In genomic region chr2:105428029-105428428, GRCm38 (mm10) we compare ENCODE assay signal across 9 mouse cellular contexts. TPM values are rescaled to one million over a fixed set of nuclear protein-coding genes. Genes with fewer than 3 reads are reported as not detected.
DNase-seq lines count a peak whose midpoint lies in the region; ATAC-seq and TF ChIP-seq lines count a peak whose summit lies in the region.
"Had no signal": no experiment of that assay in that cellular context is flagged by ENCODE, and none has a peak within 500 bp of the region (broad histone marks: within the 10 kb centered on the region; RNA-seq: fewer than 3 reads in every experiment).

No protein-coding gene starts in this region.

- no peak for DNase-seq in Patski (ENCODE audit: low read depth, low spot score)
- peak; percentile 51 for DNase-seq in cerebellum, adult 8-10 months
- peak; percentile 45 to 60 for DNase-seq in frontal cortex, postnatal 36 days (ENCODE audit: low spot score in 2 of 2)
- DNase-seq in layer of hippocampus, adult 8-10 months (ENCODE audit: low spot score in 2 of 2): peak; percentile 19 to 62
- peak; percentile 77 for DNase-seq in lung, postnatal 0 days (ENCODE audit: low spot score)
- DNase-seq in retina, postnatal 7 days (ENCODE audit: low read depth, low spot score): peak; percentile 55
- DNase-seq in urinary bladder, postnatal 14 days (ENCODE audit: low spot score): peak; percentile 81

- peaks cover 5% of the 10 kb centered on the region for H3K4me1 ChIP-seq in hindbrain, embryonic 12.5 days
- no peaks in the 10 kb centered on the region for H3K4me1 ChIP-seq in lung, postnatal 0 days (ENCODE audit: insufficient read depth, low read depth, low read length)

- H3K27me3 ChIP-seq in Patski: no peaks in the 10 kb centered on the region
- H3K27me3 ChIP-seq in hindbrain, embryonic 12.5 days: peaks cover 8% of the 10 kb centered on the region; the same call in 1 of the 2 replicates
- no peaks in the 10 kb centered on the region for H3K27me3 ChIP-seq in lung, postnatal 0 days (replicated peaks; ENCODE audit: insufficient read depth, low read length)

- CTCF ChIA-PET in Patski (lab: Charles Lee): interaction anchor here (1.2 to 3.2 kb wide), 3 partner anchors 10 to 94 kb away, joined by 3 to 11 read pairs (median 4); no protein-coding TSS in a partner anchor

- POLR2A ChIA-PET in Patski (lab: Charles Lee): no interaction called here

- TF ChIP-seq EP300 in lung, postnatal 0 days (IDR thresholded peaks at IDR 0.05): no peak

- no peaks in the 10 kb centered on the region for H3K9me3 ChIP-seq in hindbrain, embryonic 12.5 days (replicated peaks)
- no peaks in the 10 kb centered on the region for H3K9me3 ChIP-seq in lung, postnatal 0 days (ENCODE audit: low read length)
- H3K9me3 ChIP-seq: limb, embryonic 15.5 days had no signal

- no peak overlapping the region for H3K27ac ChIP-seq in hindbrain, embryonic 12.5 days
- no peak overlapping the region for H3K27ac ChIP-seq in lung, postnatal 0 days (ENCODE audit: low read length)
- H3K27ac ChIP-seq: limb, embryonic 15.5 days had no signal

- no peak overlapping the region for H3K4me3 ChIP-seq in hindbrain, embryonic 12.5 days
- no peak overlapping the region for H3K4me3 ChIP-seq in lung, postnatal 0 days (ENCODE audit: low read depth, low read length)
- H3K4me3 ChIP-seq: limb, embryonic 15.5 days had no signal

- no peak for ATAC-seq in Patski
- ATAC-seq in hindbrain, embryonic 12.5 days (ENCODE audit: low FRiP score): peak; percentile 68; the same call in 1 of the 2 replicates
- ATAC-seq in lung, postnatal 0 days: no peak

- no peaks in the 10 kb centered on the region for H3K36me3 ChIP-seq in hindbrain, embryonic 12.5 days
- H3K36me3 ChIP-seq in lung, postnatal 0 days (ENCODE audit: insufficient read depth, low read length): no peaks in the 10 kb centered on the region
- H3K36me3 ChIP-seq: limb, embryonic 15.5 days had no signal

- in situ Hi-C loops in Patski (cut with MboI; ENCODE audit: low pct_unique_long_range_greater_than_20kb): loop anchor here (5.0 kb wide), 1 partner anchor 91 kb away; no protein-coding TSS in a partner anchor

- WGBS in hindbrain, embryonic 12.5 days: 4% methylated on average over 12 of the region's 12 CpGs
- WGBS in lung, postnatal 0 days: 2% methylated on average over 12 of the region's 12 CpGs

- TF ChIP-seq CTCF in Patski (IDR thresholded peaks at IDR 0.05): peak; percentile 82
- TF ChIP-seq CTCF in lung, postnatal 0 days (IDR thresholded peaks at IDR 0.05): peak; percentile 96

- no peak overlapping the region for H3K9ac ChIP-seq in hindbrain, embryonic 12.5 days
- H3K9ac ChIP-seq in lung, postnatal 0 days (replicated peaks; ENCODE audit: low read depth): no peak overlapping the region
- H3K9ac ChIP-seq: limb, embryonic 15.5 days had no signal

- H3K4me2 ChIP-seq in hindbrain, embryonic 12.5 days (replicated peaks): no peak overlapping the region
- H3K4me2 ChIP-seq in lung, postnatal 0 days (replicated peaks; ENCODE audit: low read depth, low read length): no peak overlapping the region
- H3K4me2 ChIP-seq: limb, embryonic 15.5 days had no signal

RNA-seq across cellular contexts. Expression of gene Rcn1, which starts 28.9 kb away (rescaled TPM):
- polyA plus RNA-seq in Patski (2021): 131 TPM
- polyA plus RNA-seq in hindbrain, embryonic 12.5 days (2016; fragmentation: Nextera tagmentation; extraction: Ambion mirVana): 143 and 150 TPM in 2 replicates
- 10 to 100 TPM; 17.5 to 21.8 (median 20.0) TPM for total RNA-seq in layer of hippocampus, adult 8-10 months (2022)
- 60.1 and 62.4 TPM in 2 replicates for polyA plus RNA-seq in lung, postnatal 0 days (2015; fragmentation: Nextera tagmentation; extraction: Ambion mirVana)
